Mouse (Mus musculus) erythroblast, embryonic 14.5 days (primary cell): ENCODE data around the gene Tmem81.

Experiments
- GATA1 ChIP-seq: IDR thresholded peaks from 2 replicates; pipeline ENCODE4 v1.6.1; 2012; ENCODE audit warnings: low read length, inconsistent platforms, mixed read lengths
- TAL1 ChIP-seq: IDR thresholded peaks from 3 replicates; pipeline ENCODE4 v1.6.1; 2012; ENCODE audit warnings: low read length, inconsistent platforms, mixed read lengths

DNA sequence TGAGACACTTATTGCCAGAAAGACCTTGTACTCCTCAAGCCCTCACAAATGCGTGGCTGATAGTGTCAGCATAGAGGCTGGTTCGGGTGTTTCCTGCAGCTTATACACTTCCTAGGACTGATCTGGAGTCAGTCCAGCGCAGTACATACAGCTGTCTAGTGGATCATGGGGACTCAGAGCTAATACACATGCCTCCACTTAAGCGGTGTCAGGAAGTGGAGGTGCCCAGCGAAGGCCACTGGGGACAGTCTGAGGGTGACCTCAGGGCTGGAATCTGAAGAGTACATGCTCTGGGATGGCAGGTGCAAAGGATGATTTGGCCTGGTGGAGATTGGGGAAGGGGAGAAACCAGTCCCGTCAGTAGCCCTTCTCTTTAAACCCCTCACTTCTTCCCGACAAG, 34.7 kb downstream of the Tmem81 start:
- TF ChIP-seq TAL1 (no peak), GATA1 (no peak)
